Mouse (Mus musculus): ENCODE results near the gene Crtam.

Gene Crtam

GRCm38 (mm10) chr9:40991511-40991910 is 12.9 kb downstream of the Crtam start:
- TF ChIP-seq POU5F1 (IDR thresholded peaks at IDR 0.05; ENCODE audit: borderline replicate concordance, low read length) (no peak), CTCF (conservative IDR thresholded peaks at IDR 0.05; ENCODE audit: low read length) (no peak), NANOG (IDR thresholded peaks at IDR 0.05; ENCODE audit: borderline replicate concordance, low read length) (no peak)
- H3K4me3 ChIP-seq (replicated peaks; ENCODE audit: low read length) = no peak overlapping the region
- no peaks in the 10 kb centered on the region for H3K4me1 ChIP-seq (replicated peaks; ENCODE audit: low read depth, low read length)
- H3K9me3 ChIP-seq (ENCODE audit: low read length) = peaks cover 10% of the 10 kb centered on the region; the same call in 1 of the 2 replicates
- no peaks in the 10 kb centered on the region for H3K36me3 ChIP-seq (ENCODE audit: insufficient read depth, low read length)
- no peaks in the 10 kb centered on the region for H3K27me3 ChIP-seq (ENCODE audit: insufficient read depth, low read length)

- peak; percentile 34; the same call in 1 of the 2 replicates for TF ChIP-seq CTCF (conservative IDR thresholded peaks at IDR 0.05; ENCODE audit: low read length)
- TF ChIP-seq POU5F1 (IDR thresholded peaks at IDR 0.05; ENCODE audit: borderline replicate concordance, low read length) = no peak
- Histone ChIP-seq H3K4me3 (replicated peaks; ENCODE audit: low read length) (no peak overlapping the region), H3K36me3 (ENCODE audit: insufficient read depth, low read length) (no peaks in the 10 kb centered on the region), H3K4me1 (replicated peaks; ENCODE audit: low read depth, low read length) (no peaks in the 10 kb centered on the region), H3K27me3 (ENCODE audit: insufficient read depth, low read length) (no peaks in the 10 kb centered on the region), H3K9me3 (ENCODE audit: low read length) (peaks cover 10% of the 10 kb centered on the region; the same call in 1 of the 2 replicates)
These were observed 14.4 kb downstream of the Crtam start for GRCm38 (mm10) chr9:40989940-40990588.

- H3K4me1 ChIP-seq (replicated peaks; ENCODE audit: low read depth, low read length) = no peaks in the 10 kb centered on the region
- no peak overlapping the region for H3K4me3 ChIP-seq (replicated peaks; ENCODE audit: low read length)
- TF ChIP-seq POU5F1 (IDR thresholded peaks at IDR 0.05; ENCODE audit: borderline replicate concordance, low read length) = no peak
- TF ChIP-seq NANOG (IDR thresholded peaks at IDR 0.05; ENCODE audit: borderline replicate concordance, low read length) = no peak
- no peak for TF ChIP-seq CTCF (conservative IDR thresholded peaks at IDR 0.05; ENCODE audit: low read length)
- H3K27me3 ChIP-seq (ENCODE audit: insufficient read depth, low read length) = no peaks in the 10 kb centered on the region
- H3K9me3 ChIP-seq (ENCODE audit: low read length) = no peaks in the 10 kb centered on the region
- H3K36me3 ChIP-seq (ENCODE audit: insufficient read depth, low read length) = no peaks in the 10 kb centered on the region
These were observed 20.1 kb downstream of the Crtam start for GRCm38 (mm10) chr9:40984313-40984712.

- Histone ChIP-seq H3K36me3 (ENCODE audit: insufficient read depth, low read length) (no peaks in the 10 kb centered on the region), H3K9me3 (ENCODE audit: low read length) (no peaks in the 10 kb centered on the region), H3K4me3 (replicated peaks; ENCODE audit: low read length) (no peak overlapping the region), H3K4me1 (replicated peaks; ENCODE audit: low read depth, low read length) (no peaks in the 10 kb centered on the region), H3K27me3 (ENCODE audit: insufficient read depth, low read length) (no peaks in the 10 kb centered on the region)
- no peak for TF ChIP-seq POU5F1 (IDR thresholded peaks at IDR 0.05; ENCODE audit: borderline replicate concordance, low read length)
- no peak for TF ChIP-seq CTCF (conservative IDR thresholded peaks at IDR 0.05; ENCODE audit: low read length)
- no peak for TF ChIP-seq NANOG (IDR thresholded peaks at IDR 0.05; ENCODE audit: borderline replicate concordance, low read length)
These were observed 20.7 kb downstream of the Crtam start for GRCm38 (mm10) chr9:40983758-40984157.

GRCm38 (mm10) chr9:40982480-40982879 is 21.9 kb downstream of the Crtam start:
- Histone ChIP-seq H3K27me3 (ENCODE audit: insufficient read depth, low read length) (no peaks in the 10 kb centered on the region), H3K36me3 (ENCODE audit: insufficient read depth, low read length) (no peaks in the 10 kb centered on the region)
- TF ChIP-seq POU5F1 (IDR thresholded peaks at IDR 0.05; ENCODE audit: borderline replicate concordance, low read length) (no peak), CTCF (conservative IDR thresholded peaks at IDR 0.05; ENCODE audit: low read length) (peak; percentile 97)

GRCm38 (mm10) chr9:40974042-40974801 is 30.2 kb downstream of the Crtam start:
- Histone ChIP-seq H3K4me3 (replicated peaks; ENCODE audit: low read length) (no peak overlapping the region), H3K9me3 (ENCODE audit: low read length) (peaks cover 13% of the 10 kb centered on the region), H3K36me3 (ENCODE audit: insufficient read depth, low read length) (no peaks in the 10 kb centered on the region), H3K4me1 (replicated peaks; ENCODE audit: low read depth, low read length) (no peaks in the 10 kb centered on the region), H3K27me3 (ENCODE audit: insufficient read depth, low read length) (peaks cover 7% of the 10 kb centered on the region; the same call in 1 of the 2 replicates)
- TF ChIP-seq POU5F1 (IDR thresholded peaks at IDR 0.05; ENCODE audit: borderline replicate concordance, low read length) (no peak), CTCF (conservative IDR thresholded peaks at IDR 0.05; ENCODE audit: low read length) (no peak), NANOG (IDR thresholded peaks at IDR 0.05; ENCODE audit: borderline replicate concordance, low read length) (no peak)

More at GRCm38 (mm10) chr9:40982480-40982879, 21.9 kb downstream of the Crtam start:
- Histone ChIP-seq H3K4me3 (replicated peaks; ENCODE audit: low read length) (no peak overlapping the region), H3K9me3 (ENCODE audit: low read length) (no peaks in the 10 kb centered on the region), H3K4me1 (replicated peaks; ENCODE audit: low read depth, low read length) (no peaks in the 10 kb centered on the region)

GRCm38 (mm10) chr9:40964418-40964714 is 40.1 kb downstream of the Crtam start:
- Histone ChIP-seq H3K9me3 (ENCODE audit: low read length) (no peaks in the 10 kb centered on the region), H3K4me1 (replicated peaks; ENCODE audit: low read depth, low read length) (peaks cover 10% of the 10 kb centered on the region), H3K27me3 (ENCODE audit: insufficient read depth, low read length) (peaks cover 50% of the 10 kb centered on the region), H3K4me3 (replicated peaks; ENCODE audit: low read length) (peak overlapping the region; percentile 76), H3K36me3 (ENCODE audit: insufficient read depth, low read length) (no peaks in the 10 kb centered on the region)
- no peak for TF ChIP-seq NANOG (IDR thresholded peaks at IDR 0.05; ENCODE audit: borderline replicate concordance, low read length)
- no peak for TF ChIP-seq CTCF (conservative IDR thresholded peaks at IDR 0.05; ENCODE audit: low read length)
- no peak for TF ChIP-seq POU5F1 (IDR thresholded peaks at IDR 0.05; ENCODE audit: borderline replicate concordance, low read length)

- TF ChIP-seq CTCF (conservative IDR thresholded peaks at IDR 0.05; ENCODE audit: low read length) = no peak
- no peak for TF ChIP-seq POU5F1 (IDR thresholded peaks at IDR 0.05; ENCODE audit: borderline replicate concordance, low read length)
- TF ChIP-seq NANOG (IDR thresholded peaks at IDR 0.05; ENCODE audit: borderline replicate concordance, low read length) = no peak
- peaks cover 10% of the 10 kb centered on the region for H3K4me1 ChIP-seq (replicated peaks; ENCODE audit: low read depth, low read length)
- H3K9me3 ChIP-seq (ENCODE audit: low read length) = no peaks in the 10 kb centered on the region
- peaks cover 50% of the 10 kb centered on the region for H3K27me3 ChIP-seq (ENCODE audit: insufficient read depth, low read length)
- peak within 1 kb of the TSS; percentile 76 for H3K4me3 ChIP-seq (replicated peaks; ENCODE audit: low read length)
- H3K36me3 ChIP-seq (ENCODE audit: insufficient read depth, low read length) = no peaks in the 10 kb centered on the region
These were observed 40.6 kb downstream of the Crtam start, which contains the start of gene Jhy for GRCm38 (mm10) chr9:40963586-40964417. Gene Jhy, minus strand, starts transcription at chr9:40964118.
